Mouse (Mus musculus) lung, embryonic 16.5 days (tissue): ENCODE measurements around the gene Cct4. TPM values are rescaled to one million over a fixed set of nuclear protein-coding genes. Genes with fewer than 3 reads are reported as not detected.
A peak's percentile ranks its signal among the peaks of the same experiment; 100 is the strongest.

Experiments
- ATAC-seq: fragments of 200-750 bp; cut with Nextera tagmentation; 2 replicates; pipeline ENCODE4 v1.8.0; 2017; ENCODE audit warnings: low read depth, mild to moderate bottlenecking, moderate library complexity
- H3K27ac ChIP-seq: fragments of 300-500 bp; sonication (generic); 2 replicates; pipeline ENCODE4 v1.5.1; 2014; ENCODE audit warnings: mild to moderate bottlenecking, control low read depth, low read length
- H3K27me3 ChIP-seq: fragments of 300-500 bp; sonication (generic); 2 replicates; pipeline ENCODE4 v1.6.1; 2014; ENCODE audit warnings: low read depth, low read length, mixed read lengths; ENCODE audit not compliant: control insufficient read depth, insufficient read depth
- H3K36me3 ChIP-seq: fragments of 300-500 bp; sonication (generic); 2 replicates; pipeline ENCODE4 v1.6.1; 2014; ENCODE audit warnings: low read length; ENCODE audit not compliant: control insufficient read depth, insufficient read depth
- H3K4me1 ChIP-seq: fragments of 300-500 bp; sonication (generic); replicated peaks from 2 replicates; pipeline ENCODE4 v1.6.1; 2014; ENCODE audit warnings: low read length, mixed read lengths; ENCODE audit not compliant: control insufficient read depth, insufficient read depth
- H3K4me2 ChIP-seq: fragments of 300-500 bp; sonication (generic); 2 replicates; pipeline ENCODE4 v1.6.1; 2014; ENCODE audit warnings: low read depth, low read length, control low read depth
- H3K4me3 ChIP-seq: fragments of 300-500 bp; sonication (generic); 2 replicates; pipeline ENCODE4 v1.5.1; 2014; ENCODE audit warnings: mild to moderate bottlenecking, low read length, control low read depth
- H3K9ac ChIP-seq: fragments of 300-500 bp; sonication (generic); 2 replicates; pipeline ENCODE4 v1.6.1; 2014; ENCODE audit warnings: low read length, control low read depth
- H3K9me3 ChIP-seq: fragments of 300-500 bp; sonication (generic); 2 replicates; pipeline ENCODE4 v1.6.1; 2016; ENCODE audit warnings: low read length; ENCODE audit not compliant: control insufficient read depth
- WGBS: fragments of 180-500 bp; shearing (Covaris S2); extraction: QIAGEN DNeasy Blood & Tissue Kit; methylation state at CpG from one replicate; pipeline ENCODE4 v1.1.7; 2014; 5-methylcytosine and 5-hydroxymethylcytosine counted together
- polyA plus RNA-seq: library from polyadenylated mRNA; unstranded; fragments of >200 nt; fragmentation: Nextera tagmentation; extraction: Ambion mirVana; gene quantifications from 2 replicates; pipeline ENCODE4 v1.2.1, GENCODE M21; 2015

Cct4 gene
- polyA plus RNA-seq, 1 experiment from 2014 or later, result 240 TPM

- WGBS, result 77% methylated on average over 1 of the region's 1 CpGs
- Histone ChIP-seq H3K9ac (no peak overlapping the region), H3K36me3 (peaks cover 6% of the 10 kb centered on the region; the same call in 1 of the 2 replicates), H3K27ac (no peak overlapping the region), H3K4me2 (no peak overlapping the region), H3K4me3 (no peak overlapping the region), H3K9me3 (peaks cover 1% of the 10 kb centered on the region; the same call in 1 of the 2 replicates), H3K4me1 (peaks cover 13% of the 10 kb centered on the region), H3K27me3 (no peaks in the 10 kb centered on the region)
- no peak for ATAC-seq
These were observed 11.1 kb upstream of the Cct4 start for GRCm38 (mm10) chr11:22979221-22979620.

- no peak for ATAC-seq
- peak overlapping the region; percentile 84 for H3K4me2 ChIP-seq
- peaks cover 7% of the 10 kb centered on the region for H3K4me1 ChIP-seq
- H3K36me3 ChIP-seq, result peaks cover 5% of the 10 kb centered on the region; the same call in 1 of the 2 replicates
- H3K4me3 ChIP-seq, result peak overlapping the region; percentile 77
- H3K27me3 ChIP-seq, result no peaks in the 10 kb centered on the region
- no peak overlapping the region for H3K27ac ChIP-seq
- H3K9ac ChIP-seq, result peak overlapping the region; percentile 77
- 31% methylated on average over 4 of the region's 4 CpGs for WGBS
- no peaks in the 10 kb centered on the region for H3K9me3 ChIP-seq
These were observed 9.3 kb upstream of the Cct4 start for GRCm38 (mm10) chr11:22981041-22981440.

GRCm38 (mm10) chr11:22981543-22981950 is 8.8 kb upstream of the Cct4 start:
- Histone ChIP-seq H3K36me3 (peaks cover 5% of the 10 kb centered on the region; the same call in 1 of the 2 replicates), H3K4me3 (peak overlapping the region; percentile 77), H3K9me3 (no peaks in the 10 kb centered on the region), H3K4me2 (peak overlapping the region; percentile 84), H3K9ac (peak overlapping the region; percentile 77), H3K4me1 (peaks cover 7% of the 10 kb centered on the region), H3K27me3 (no peaks in the 10 kb centered on the region), H3K27ac (peak overlapping the region; percentile 97)
- peak; percentile 34 for ATAC-seq
- WGBS, result under 1% methylated on average over 12 of the region's 12 CpGs

- Histone ChIP-seq H3K4me3 (peak within 1 kb of the TSS; percentile 77), H3K27me3 (no peaks in the 10 kb centered on the region), H3K27ac (peak within 1 kb of the TSS; percentile 97), H3K9me3 (no peaks in the 10 kb centered on the region), H3K36me3 (peaks cover 5% of the 10 kb centered on the region; the same call in 1 of the 2 replicates), H3K4me1 (peaks cover 7% of the 10 kb centered on the region), H3K4me2 (peak within 1 kb of the TSS; percentile 84), H3K9ac (peak within 1 kb of the TSS; percentile 77)
- peak; percentile 95 for ATAC-seq
- WGBS, result 2% methylated on average over 42 of the region's 42 CpGs
These were observed 8.1 kb upstream of the Cct4 start, which contains the start of the genes Gm28048 and Commd1 for GRCm38 (mm10) chr11:22981984-22982757. Gene Gm28048 (minus strand): TSS chr11:22982090. Gene Commd1 (minus strand): TSS chr11:22982382.

GRCm38 (mm10) chr11:22982846-22983245 is 7.5 kb upstream of the Cct4 start:
- no peak overlapping the region for H3K9ac ChIP-seq
- ATAC-seq, result no peak
- H3K9me3 ChIP-seq, result no peaks in the 10 kb centered on the region
- WGBS, result 69% methylated on average over 6 of the region's 6 CpGs
- no peak overlapping the region for H3K4me3 ChIP-seq
- H3K36me3 ChIP-seq, result peaks cover 2% of the 10 kb centered on the region; the same call in 1 of the 2 replicates
- no peaks in the 10 kb centered on the region for H3K27me3 ChIP-seq
- peak overlapping the region; percentile 84 for H3K4me2 ChIP-seq
- H3K27ac ChIP-seq, result no peak overlapping the region
- peaks cover 7% of the 10 kb centered on the region for H3K4me1 ChIP-seq

- WGBS, result 54% methylated on average over 3 of the region's 3 CpGs
- Histone ChIP-seq H3K27ac (no peak overlapping the region), H3K9me3 (no peaks in the 10 kb centered on the region)
These were observed 4.8 kb upstream of the Cct4 start for GRCm38 (mm10) chr11:22985510-22985909.

GRCm38 (mm10) chr11:22987357-22987756 is 3.0 kb upstream of the Cct4 start:
- no peak for ATAC-seq
- Histone ChIP-seq H3K36me3 (no peaks in the 10 kb centered on the region), H3K9ac (no peak overlapping the region), H3K4me1 (peaks cover 8% of the 10 kb centered on the region), H3K27ac (no peak overlapping the region), H3K4me3 (no peak overlapping the region), H3K9me3 (no peaks in the 10 kb centered on the region), H3K4me2 (no peak overlapping the region), H3K27me3 (no peaks in the 10 kb centered on the region)
- 27% methylated on average over 2 of the region's 2 CpGs for WGBS

More at GRCm38 (mm10) chr11:22985510-22985909, 4.8 kb upstream of the Cct4 start:
- H3K36me3 ChIP-seq, result no peaks in the 10 kb centered on the region
- ATAC-seq, result no peak
- H3K4me3 ChIP-seq, result no peak overlapping the region
- H3K4me1 ChIP-seq, result peaks cover 7% of the 10 kb centered on the region
- H3K9ac ChIP-seq, result no peak overlapping the region
- no peak overlapping the region for H3K4me2 ChIP-seq
- H3K27me3 ChIP-seq, result no peaks in the 10 kb centered on the region

GRCm38 (mm10) chr11:22989786-22990185 is 533 bp upstream of the Cct4 start:
- no peak for ATAC-seq
- 40% methylated on average over 1 of the region's 1 CpGs for WGBS
- H3K27me3 ChIP-seq, result no peaks in the 10 kb centered on the region
- peak overlapping the region; percentile 91 for H3K4me2 ChIP-seq
- H3K36me3 ChIP-seq, result peaks cover 9% of the 10 kb centered on the region; the same call in 1 of the 2 replicates
- H3K9me3 ChIP-seq, result no peaks in the 10 kb centered on the region
- peak overlapping the region; percentile 97 for H3K4me3 ChIP-seq
- peaks cover 8% of the 10 kb centered on the region for H3K4me1 ChIP-seq
- H3K9ac ChIP-seq, result peak overlapping the region; percentile 88
- H3K27ac ChIP-seq, result peak overlapping the region; percentile 95

GRCm38 (mm10) chr11:22991218-22991835 is 1.0 kb downstream of the Cct4 start:
- Histone ChIP-seq H3K9me3 (no peaks in the 10 kb centered on the region), H3K4me3 (peak overlapping the region; percentile 97), H3K27me3 (no peaks in the 10 kb centered on the region), H3K4me2 (peak overlapping the region; percentile 91), H3K9ac (peak overlapping the region; percentile 88), H3K27ac (peak overlapping the region; percentile 95), H3K4me1 (peaks cover 8% of the 10 kb centered on the region), H3K36me3 (peaks cover 16% of the 10 kb centered on the region)
- 3% methylated on average over 14 of the region's 14 CpGs for WGBS
- ATAC-seq, result no peak
